Mouse (Mus musculus): Measurements from ENCODE around the gene Rbmxl1. TPM values are rescaled to one million over a fixed set of nuclear protein-coding genes. Genes with fewer than 3 reads are reported as not detected.
A peak's percentile ranks its signal among the peaks of the same experiment; 100 is the strongest.
"Not testable (repeated sequence)": the region's sequence is repeated elsewhere in the genome, so short reads cannot be mapped to it uniquely, and the experiment has no call there.

Gene Rbmxl1
- 85.1 and 86.5 TPM in 2 replicates for polyA plus RNA-seq (2011; ENCODE audit: insufficient read length, low read depth, missing spikeins)

DNA sequence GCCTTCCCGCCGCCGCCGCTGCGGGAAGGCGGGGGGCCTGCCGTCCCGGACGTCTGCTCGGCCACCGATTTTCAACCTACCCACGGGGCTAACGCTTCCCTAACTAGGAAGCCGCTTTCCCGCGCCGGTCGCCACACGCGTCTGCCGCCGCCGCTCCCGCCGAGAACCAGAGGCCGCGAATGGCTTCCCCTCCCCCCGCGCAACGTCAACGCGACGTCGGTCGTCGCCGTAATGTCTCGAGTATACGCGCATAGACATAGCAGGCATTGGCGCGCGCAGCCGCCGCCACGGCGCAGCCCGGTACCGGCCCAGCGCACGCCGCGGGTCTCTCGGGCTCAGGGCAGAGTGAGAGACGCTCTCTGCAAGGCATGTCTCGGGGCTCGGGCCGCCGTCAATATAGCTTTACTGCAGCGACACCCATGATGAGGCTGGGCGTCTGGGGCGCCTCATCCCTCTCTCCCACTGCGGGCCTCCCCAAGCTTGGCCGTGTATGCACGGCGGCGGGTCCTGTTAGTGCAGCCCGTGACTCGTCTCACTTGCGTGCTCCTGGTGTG, at the start of gene Rbmxl1:
Rbmxl1 (minus strand) TSS at position 180 of the 554 bp plus-strand sequence.
- TF ChIP-seq CTCF (IDR thresholded peaks at IDR 0.05; ENCODE audit: borderline replicate concordance, insufficient read depth, low read length) (no peak), POLR2A (IDR thresholded peaks at IDR 0.05; ENCODE audit: low read depth, low read length) (peak; percentile 72)
- peaks cover 5% of the 10 kb centered on the region; the same call in 1 of the 2 replicates for H3K4me1 ChIP-seq (ENCODE audit: control insufficient read depth, insufficient read depth, low read length)
- peak within 1 kb of the TSS; percentile 95 for H3K4me3 ChIP-seq (ENCODE audit: insufficient read depth, low read length)
- H3K27ac ChIP-seq (ENCODE audit: insufficient read depth, low read length) = peak within 1 kb of the TSS; percentile 88

DNA sequence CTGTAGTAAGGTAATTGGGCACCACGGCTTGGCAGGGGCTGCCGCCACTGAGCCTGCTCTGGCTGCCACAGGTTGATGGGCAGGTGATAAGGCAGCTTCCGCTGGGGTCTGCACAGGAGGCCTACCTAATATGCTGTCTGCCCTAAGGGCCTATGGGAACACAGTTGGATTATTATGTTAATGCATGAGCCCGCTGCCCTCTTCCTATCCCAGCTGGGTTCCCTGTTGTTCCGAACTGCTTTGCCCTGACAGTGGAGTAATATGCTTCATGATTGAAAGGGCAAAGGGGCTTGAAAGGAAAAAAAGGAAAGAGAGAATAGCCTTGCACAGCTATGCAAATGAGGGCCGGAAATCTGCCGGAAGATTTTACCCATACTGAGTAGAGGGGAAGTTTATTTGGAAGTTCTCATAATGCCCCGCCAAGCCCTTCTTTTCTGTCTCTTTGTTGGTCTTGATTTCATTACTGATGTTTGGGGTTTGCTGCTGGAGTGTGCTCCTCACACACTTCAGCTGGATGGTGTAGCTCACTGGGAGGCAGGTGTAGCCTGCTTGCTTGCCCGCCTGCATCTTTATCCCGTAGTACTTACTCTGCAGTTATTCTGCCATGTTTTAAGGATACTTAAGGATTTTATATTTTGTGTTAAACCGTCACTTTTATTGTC, 48.2 kb upstream of the Rbmxl1 start:
- Histone ChIP-seq H3K27ac (ENCODE audit: insufficient read depth, low read length) (no peak overlapping the region), H3K4me3 (ENCODE audit: insufficient read depth, low read length) (no peak overlapping the region), H3K4me1 (ENCODE audit: control insufficient read depth, insufficient read depth, low read length) (no peaks in the 10 kb centered on the region)
- TF ChIP-seq POLR2A (IDR thresholded peaks at IDR 0.05; ENCODE audit: low read depth, low read length) = no peak
- TF ChIP-seq CTCF (IDR thresholded peaks at IDR 0.05; ENCODE audit: borderline replicate concordance, insufficient read depth, low read length) = no peak

DNA sequence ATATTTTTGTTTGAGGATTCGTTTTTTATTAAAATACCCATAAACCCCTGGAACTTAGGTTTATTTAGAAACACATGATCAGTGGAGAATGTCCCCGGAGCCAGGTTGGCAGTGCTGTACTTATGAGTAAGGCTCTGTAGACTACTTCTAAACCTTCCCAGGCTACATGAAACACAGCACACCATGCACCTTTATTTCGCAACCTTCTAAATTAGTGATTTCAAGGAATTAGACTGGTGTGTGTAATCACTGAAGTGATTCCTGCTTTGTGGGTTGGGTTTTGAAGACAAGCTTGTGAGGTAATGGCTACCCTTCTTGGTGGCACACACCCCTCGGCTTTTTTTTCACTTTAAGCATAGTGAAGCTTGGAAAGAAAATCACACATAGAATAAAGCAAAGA, 47.1 kb upstream of the Rbmxl1 start:
- H3K4me3 ChIP-seq (ENCODE audit: insufficient read depth, low read length) = no peak overlapping the region
- H3K27ac ChIP-seq (ENCODE audit: insufficient read depth, low read length) = no peak overlapping the region
- peaks cover under 1% of the 10 kb centered on the region; the same call in 1 of the 2 replicates for H3K4me1 ChIP-seq (ENCODE audit: control insufficient read depth, insufficient read depth, low read length)
- TF ChIP-seq POLR2A (IDR thresholded peaks at IDR 0.05; ENCODE audit: low read depth, low read length) (no peak), CTCF (IDR thresholded peaks at IDR 0.05; ENCODE audit: borderline replicate concordance, insufficient read depth, low read length) (no peak)

DNA sequence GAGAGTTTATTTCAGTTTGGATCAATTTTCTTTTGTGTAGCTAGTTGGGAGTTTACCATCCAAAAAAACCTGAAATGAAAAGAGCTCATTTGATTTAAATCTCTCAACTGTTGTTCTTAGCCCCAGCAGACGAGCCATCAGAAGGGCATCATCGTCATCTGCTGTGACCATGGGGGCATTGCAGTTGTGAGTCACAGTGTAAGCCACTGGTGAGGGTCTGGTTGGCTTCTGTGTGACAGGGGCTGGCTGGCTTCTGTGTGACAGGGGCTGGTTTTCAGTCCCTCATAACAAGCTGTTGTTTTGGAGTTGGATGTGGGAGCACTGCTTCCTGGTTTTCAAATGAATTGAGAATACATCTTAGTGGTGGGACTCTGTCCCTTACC, 42.0 kb upstream of the Rbmxl1 start:
- Histone ChIP-seq H3K4me3 (ENCODE audit: insufficient read depth, low read length) (no peak overlapping the region), H3K4me1 (ENCODE audit: control insufficient read depth, insufficient read depth, low read length) (peaks cover 2% of the 10 kb centered on the region; the same call in 1 of the 2 replicates), H3K27ac (ENCODE audit: insufficient read depth, low read length) (no peak overlapping the region)
- TF ChIP-seq POLR2A (IDR thresholded peaks at IDR 0.05; ENCODE audit: low read depth, low read length) = no peak
- TF ChIP-seq CTCF (IDR thresholded peaks at IDR 0.05; ENCODE audit: borderline replicate concordance, insufficient read depth, low read length) = no peak

DNA sequence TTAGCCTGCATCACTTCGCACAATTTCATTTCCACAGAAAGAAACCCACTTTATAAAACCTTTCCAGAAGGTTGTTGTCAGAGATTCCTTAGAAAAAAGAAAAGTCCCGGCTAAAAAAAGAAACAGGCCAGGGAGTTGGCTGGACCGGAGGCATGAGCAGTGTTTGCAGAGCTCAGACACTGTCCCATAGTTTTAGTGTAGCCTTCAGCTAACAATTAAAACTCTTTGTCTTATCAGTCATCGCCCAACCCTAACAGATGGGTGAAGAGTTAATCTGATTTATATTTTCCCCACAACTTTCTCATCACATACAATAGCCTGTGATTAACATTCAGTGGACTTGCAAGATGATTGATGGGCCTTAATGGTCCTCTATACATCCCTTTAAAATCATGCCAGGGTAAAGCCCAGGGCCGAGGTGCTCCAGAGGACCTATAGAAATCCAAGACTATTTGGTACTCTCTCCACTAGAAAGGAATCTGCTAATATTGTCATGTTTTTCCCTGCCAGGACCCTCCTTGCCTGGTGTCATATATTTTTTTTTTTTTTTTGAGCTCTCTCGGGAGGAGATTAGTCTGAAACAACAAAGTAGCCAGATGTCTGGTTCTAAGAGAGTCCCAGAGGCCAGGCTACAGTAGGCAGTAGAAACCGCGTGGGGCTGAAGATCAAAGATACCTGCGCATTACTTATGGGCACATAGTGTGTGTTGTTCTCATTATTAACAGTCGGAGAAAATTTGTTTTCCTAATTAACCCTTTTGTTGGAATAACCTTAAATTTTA, 41.5 kb upstream of the Rbmxl1 start:
- Histone ChIP-seq H3K27ac (ENCODE audit: insufficient read depth, low read length) (peak overlapping the region; percentile 11; the same call in 1 of the 2 replicates), H3K4me1 (ENCODE audit: control insufficient read depth, insufficient read depth, low read length) (peaks cover 2% of the 10 kb centered on the region; the same call in 1 of the 2 replicates), H3K4me3 (ENCODE audit: insufficient read depth, low read length) (no peak overlapping the region)
- TF ChIP-seq POLR2A (IDR thresholded peaks at IDR 0.05; ENCODE audit: low read depth, low read length) (no peak), CTCF (IDR thresholded peaks at IDR 0.05; ENCODE audit: borderline replicate concordance, insufficient read depth, low read length) (no peak)

DNA sequence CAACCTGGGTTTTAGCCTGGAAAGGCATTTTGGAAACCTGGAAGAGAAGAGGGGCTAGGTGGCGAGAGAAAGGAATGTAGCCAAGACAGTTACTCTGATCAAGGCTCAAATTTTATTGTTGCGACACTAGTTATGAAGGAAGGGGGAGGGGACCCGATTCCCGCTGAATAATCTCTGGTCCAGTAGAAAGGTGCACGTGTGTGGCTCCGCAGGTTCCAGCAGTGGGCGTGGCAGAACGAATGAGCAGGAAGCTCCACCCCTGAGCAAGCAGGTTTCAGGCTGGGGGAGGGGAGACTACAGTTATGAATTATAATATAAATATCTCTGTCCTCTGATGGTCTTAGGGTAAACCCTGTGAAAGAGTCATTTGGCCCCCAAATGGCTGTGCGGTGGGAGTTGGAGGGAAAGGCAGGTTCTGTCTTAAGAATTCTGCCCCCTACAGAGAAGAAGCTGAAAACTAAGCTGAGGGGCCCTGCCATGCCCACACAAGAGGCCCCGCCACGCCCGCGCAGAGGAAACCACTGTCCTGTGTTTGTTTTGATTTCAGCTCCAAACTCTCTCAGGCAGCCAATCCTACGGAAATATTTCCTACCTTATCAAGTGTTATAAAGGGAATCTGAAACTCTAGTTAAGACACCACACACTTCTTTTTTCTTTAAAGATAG, 36.6 kb upstream of the Rbmxl1 start:
- H3K27ac ChIP-seq (ENCODE audit: insufficient read depth, low read length) = peak overlapping the region; percentile 21; the same call in 1 of the 2 replicates
- not testable (repeated sequence) for H3K4me3 ChIP-seq (ENCODE audit: insufficient read depth, low read length); H3K4me1 ChIP-seq (ENCODE audit: control insufficient read depth, insufficient read depth, low read length)

DNA sequence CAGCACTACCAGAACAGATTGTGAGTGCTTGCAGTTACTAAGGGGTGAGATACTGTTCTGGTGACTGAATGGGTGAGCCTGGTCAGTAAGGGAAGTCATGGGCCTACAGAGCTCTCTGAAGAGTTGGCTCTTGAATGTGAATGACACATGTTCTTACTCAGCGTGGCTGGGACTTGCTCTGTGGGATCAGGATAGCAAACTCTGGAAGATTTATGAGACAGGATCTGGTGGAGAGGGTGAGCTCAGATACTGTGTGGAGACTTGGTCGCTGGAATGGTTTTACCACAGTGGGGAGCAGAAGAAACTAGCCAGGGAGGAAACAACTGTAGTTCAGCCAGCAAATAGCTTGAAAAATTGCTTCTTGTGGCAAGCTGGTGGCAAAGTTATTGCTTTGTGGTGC, 35.8 kb upstream of the Rbmxl1 start:
- Histone ChIP-seq H3K4me1 (ENCODE audit: control insufficient read depth, insufficient read depth, low read length) (no peaks in the 10 kb centered on the region), H3K27ac (ENCODE audit: insufficient read depth, low read length) (peak overlapping the region; percentile 21; the same call in 1 of the 2 replicates), H3K4me3 (ENCODE audit: insufficient read depth, low read length) (no peak overlapping the region)
- no peak for TF ChIP-seq POLR2A (IDR thresholded peaks at IDR 0.05; ENCODE audit: low read depth, low read length)
- TF ChIP-seq CTCF (IDR thresholded peaks at IDR 0.05; ENCODE audit: borderline replicate concordance, insufficient read depth, low read length) = no peak

DNA sequence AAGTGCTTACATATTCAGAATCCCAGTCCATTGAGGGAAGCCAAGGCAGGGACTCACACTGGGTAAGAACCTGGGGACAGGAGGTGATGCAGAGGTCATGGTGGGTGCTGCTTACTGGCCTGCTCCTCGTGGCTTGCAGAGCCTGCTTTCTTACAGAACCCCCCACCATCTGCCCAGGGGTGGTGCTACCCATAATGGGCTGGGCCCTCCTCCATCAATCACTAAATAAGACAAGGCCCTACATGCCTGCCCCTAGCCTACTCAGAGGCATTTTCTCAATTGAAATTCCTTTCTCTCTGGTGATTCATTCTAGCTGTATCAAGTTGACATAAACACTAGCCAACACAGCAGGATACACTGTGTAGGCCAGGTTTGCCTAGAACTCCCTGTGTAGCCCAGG, 34.9 kb upstream of the Rbmxl1 start:
- H3K27ac ChIP-seq (ENCODE audit: insufficient read depth, low read length) = no peak overlapping the region

DNA sequence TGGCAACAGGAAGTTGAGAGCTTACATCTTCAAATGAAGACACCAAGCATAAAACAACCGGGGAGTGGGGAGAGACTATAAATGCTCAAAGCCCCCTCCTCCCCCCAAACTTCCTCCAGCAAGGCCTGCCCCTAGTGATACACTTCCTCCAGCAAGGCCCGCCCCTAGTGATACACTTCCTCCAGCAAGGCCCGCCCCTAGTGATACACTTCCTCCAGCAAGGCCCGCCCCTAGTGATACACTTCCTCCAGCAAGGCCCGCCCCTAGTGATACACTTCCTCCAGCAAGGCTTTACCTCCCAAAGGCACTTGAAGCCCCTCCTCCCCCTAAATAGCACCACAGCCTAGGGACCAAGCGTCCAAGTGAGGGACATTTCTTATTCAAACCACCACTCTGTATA, 34.0 kb upstream of the Rbmxl1 start:
- not testable (repeated sequence) for H3K4me1 ChIP-seq (ENCODE audit: control insufficient read depth, insufficient read depth, low read length); H3K27ac ChIP-seq (ENCODE audit: insufficient read depth, low read length); H3K4me3 ChIP-seq (ENCODE audit: insufficient read depth, low read length)

More for the DNA sequence above, 34.9 kb upstream of the Rbmxl1 start:
- TF ChIP-seq CTCF (IDR thresholded peaks at IDR 0.05; ENCODE audit: borderline replicate concordance, insufficient read depth, low read length) (no peak), POLR2A (IDR thresholded peaks at IDR 0.05; ENCODE audit: low read depth, low read length) (no peak)
- H3K4me3 ChIP-seq (ENCODE audit: insufficient read depth, low read length) = no peak overlapping the region
- H3K4me1 ChIP-seq (ENCODE audit: control insufficient read depth, insufficient read depth, low read length) = no peaks in the 10 kb centered on the region
